Mouse (Mus musculus) adrenal gland, adult 18-20 months (tissue): ENCODE results near the gene Necab2. TPM values are rescaled to one million over a fixed set of nuclear protein-coding genes. Genes with fewer than 3 reads are reported as not detected.

Experiments used
- DNase-seq, 2 experiments: peaks; one replicate each; pipeline ENCODE4 v3.0.0; 2021 to 2022; ENCODE audit warnings: low spot score in 2 of 2
- total RNA-seq, 2 experiments: library from RNA; stranded (reverse); gene quantifications; 1 replicate in 1 of 2; 2 replicates in 1 of 2; pipeline ENCODE4 v1.2.3; 2021

The Necab2 gene
- total RNA-seq, 2 experiments from 2014 or later = 6.2 to 8.6 TPM

- DNase-seq = no peak
Observed at GRCm38 (mm10) chr8:119513405-119513804, 66.9 kb downstream of the Necab2 start.

GRCm38 (mm10) chr8:119514940-119515339 is 68.4 kb downstream of the Necab2 start:
- no peak for DNase-seq

GRCm38 (mm10) chr8:119515767-119516166 is 69.2 kb downstream of the Necab2 start:
- DNase-seq = no peak

GRCm38 (mm10) chr8:119516674-119517073 is 70.2 kb downstream of the Necab2 start:
- DNase-seq = no peak

GRCm38 (mm10) chr8:119520102-119520501 is 73.6 kb downstream of the Necab2 start:
- DNase-seq = no peak

Other genes with a start within 250 kb of the Necab2 start
- gene Hsbp1, start 102.2 kb upstream of the Necab2 start, total RNA-seq = 100 to 1,000 TPM; 189 to 201 TPM
- 10 to 100 TPM; 51.7 to 57.8 TPM for gene Mlycd, start 51.8 kb upstream of the Necab2 start, total RNA-seq
- 100 to 1,000 TPM; 161 to 218 TPM for gene Osgin1, start 12.6 kb upstream of the Necab2 start, total RNA-seq
- not detected for gene Slc38a8, start 55.0 kb downstream of the Necab2 start, total RNA-seq
- 10 to 100 TPM; 74.1 to 93.5 TPM for gene Mbtps1, start 112.0 kb downstream of the Necab2 start, total RNA-seq
- 10 to 100 TPM; 22.3 to 45.4 TPM for gene Hsdl1, start 128.5 kb downstream of the Necab2 start, total RNA-seq
- not detected for gene Dnaaf1, start 128.5 kb downstream of the Necab2 start, total RNA-seq
- gene Taf1c, start 158.5 kb downstream of the Necab2 start, total RNA-seq = 10 to 100 TPM; 11.9 to 15.5 TPM
- gene Adad2, start 166.0 kb downstream of the Necab2 start, total RNA-seq = not detected
- gene Kcng4, start 189.0 kb downstream of the Necab2 start, total RNA-seq = under 1 TPM; 0.60 to 0.61 TPM
- gene Wfdc1, start 219.6 kb downstream of the Necab2 start, total RNA-seq = 10 to 100 TPM in 1 of 2 experiments, 1 to 10 TPM in 1; 8.9 to 12.2 TPM